Mouse (Mus musculus) ES-E14 (cell line): ENCODE measurements around the gene Igsf9b.

ENCODE experiments used
- CHD2 ChIP-seq: IDR thresholded peaks from 2 replicates; pipeline ENCODE4 v1.6.1; 2014; ENCODE audit warnings: mild to moderate bottlenecking, low read depth, low read length, inconsistent platforms
- HCFC1 ChIP-seq: IDR thresholded peaks from 2 replicates; pipeline ENCODE4 v1.6.1; 2012; ENCODE audit warnings: low read length, inconsistent platforms, borderline replicate concordance; ENCODE audit not compliant: insufficient read depth
- MAFK ChIP-seq: IDR thresholded peaks from 2 replicates; pipeline ENCODE4 v1.6.1; 2014; ENCODE audit warnings: mild to moderate bottlenecking, low read depth, low read length, inconsistent platforms; ENCODE audit not compliant: insufficient read depth
- ZC3H11A ChIP-seq: IDR thresholded peaks from 2 replicates; pipeline ENCODE4 v1.6.1; 2012; ENCODE audit warnings: low read depth, mild to moderate bottlenecking, inconsistent platforms, low read length, borderline replicate concordance
- ZNF384 ChIP-seq: IDR thresholded peaks from 2 replicates; pipeline ENCODE4 v1.6.1; 2012; ENCODE audit warnings: low read depth, low read length, inconsistent platforms

GRCm38 (mm10) chr9:27303571-27304484 lies 4.8 kb downstream of the Igsf9b start:
- TF ChIP-seq HCFC1 (no peak), ZC3H11A (no peak), ZNF384 (no peak), MAFK (no peak), CHD2 (no peak)
